Mouse (Mus musculus) G1E (cell line): ENCODE results near the gene Wbp11. TPM values are rescaled to one million over a fixed set of nuclear protein-coding genes. Genes with fewer than 3 reads are reported as not detected.

Source experiments
- ATAC-seq: 2 replicates; pipeline ENCODE4 v1.8.0; 2016; ENCODE audit warnings: mild to moderate bottlenecking; ENCODE audit not compliant: insufficient number of reproducible peaks, poor library complexity, low FRiP score, severe bottlenecking; ENCODE audit errors: extremely low read depth
- DNase-seq: peaks from one replicate; pipeline ENCODE4 v3.0.0; 2012; ENCODE audit warnings: low spot score
- H3K27me3 ChIP-seq: 2 replicates; pipeline ENCODE4 v1.6.1; 2012; ENCODE audit warnings: mild to moderate bottlenecking, low read length, inconsistent platforms; ENCODE audit not compliant: insufficient read depth
- H3K36me3 ChIP-seq: replicated peaks from 2 replicates; pipeline ENCODE3; 2012; ENCODE audit warnings: mild to moderate bottlenecking, inconsistent platforms
- H3K4me1 ChIP-seq: 2 replicates; pipeline ENCODE4 v1.6.1; 2012; ENCODE audit warnings: low read depth, low read length, inconsistent platforms, mixed read lengths; ENCODE audit not compliant: insufficient read depth
- H3K4me3 ChIP-seq: 2 replicates; pipeline ENCODE4 v1.5.1; 2012; ENCODE audit warnings: low read depth, mild to moderate bottlenecking, inconsistent platforms, low read length, moderate library complexity, mixed read lengths
- H3K9me3 ChIP-seq: replicated peaks from 2 replicates; pipeline ENCODE4 v1.6.1; 2012; ENCODE audit warnings: inconsistent platforms
- CTCF ChIP-seq: IDR thresholded peaks from 2 replicates; pipeline ENCODE4 v1.5.1; 2012; ENCODE audit warnings: low read depth, low read length, inconsistent platforms, mixed read lengths
- GATA1 ChIP-seq: IDR thresholded peaks from 2 replicates; pipeline ENCODE4 v1.6.1; 2012; ENCODE audit warnings: borderline replicate concordance, low read length, inconsistent platforms, mixed read lengths
- GATA2 ChIP-seq: IDR thresholded peaks from 2 replicates; pipeline ENCODE4 v1.6.1; 2012; ENCODE audit warnings: low read depth, low read length, inconsistent platforms, borderline replicate concordance
- POLR2AphosphoS5 ChIP-seq: IDR thresholded peaks from 2 replicates; pipeline ENCODE4 v1.6.1; 2012; ENCODE audit warnings: low read depth, low read length, inconsistent platforms; ENCODE audit not compliant: insufficient replicate concordance
- TAL1 ChIP-seq: conservative IDR thresholded peaks from 2 replicates; pipeline ENCODE4 v1.6.1; 2012; ENCODE audit warnings: low read depth, low read length, inconsistent platforms, mixed read lengths
- polyA plus RNA-seq: library from polyadenylated mRNA; stranded (reverse); fragments of >175 nt; gene quantifications from 2 replicates; pipeline ENCODE4 v1.2.3, GENCODE M21; 2012
- total RNA-seq, 2 experiments: library from RNA; stranded (forward) in 1 of 2; stranded (reverse) in 1 of 2; fragments of 200-1000 nt in 1 of 2; fragments of >200 nt in 1 of 2; fragmentation: Nextera tagmentation in 1 of 2; gene quantifications; 2 replicates each; pipeline ENCODE4 v1.2.3; 2014 to 2017

Wbp11 gene
- total and polyA plus RNA-seq, 3 experiments, result 49.0 to 307 (median 202) TPM

DNA sequence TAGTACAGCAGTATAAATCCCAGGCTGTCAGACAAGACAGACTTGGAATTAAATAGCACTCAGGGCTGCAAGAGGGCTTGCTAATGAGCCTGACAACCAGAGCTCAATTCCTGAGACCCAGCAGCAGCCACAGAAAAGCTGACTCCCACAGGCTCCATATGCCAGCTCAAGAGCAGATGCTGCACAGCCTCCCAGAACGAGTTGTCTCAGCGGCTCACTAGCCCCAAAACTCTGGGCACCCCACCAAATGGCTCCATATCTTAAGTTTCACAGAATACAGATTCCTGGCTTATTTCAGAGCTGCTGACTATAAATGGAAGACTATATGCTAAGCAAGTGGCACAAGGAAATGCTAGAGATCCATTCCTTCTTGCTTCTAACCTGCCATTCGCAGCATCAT, 10.5 kb downstream of the Wbp11 start:
- TF ChIP-seq GATA1 (no peak), POLR2AphosphoS5 (no peak), GATA2 (no peak), TAL1 (no peak), CTCF (no peak)
- Histone ChIP-seq H3K9me3 (no peaks in the 10 kb centered on the region), H3K4me3 (no peak overlapping the region), H3K27me3 (no peaks in the 10 kb centered on the region), H3K36me3 (peaks cover 94% of the 10 kb centered on the region), H3K4me1 (peaks cover 51% of the 10 kb centered on the region)
- no peak for DNase-seq
- ATAC-seq, result no peak

DNA sequence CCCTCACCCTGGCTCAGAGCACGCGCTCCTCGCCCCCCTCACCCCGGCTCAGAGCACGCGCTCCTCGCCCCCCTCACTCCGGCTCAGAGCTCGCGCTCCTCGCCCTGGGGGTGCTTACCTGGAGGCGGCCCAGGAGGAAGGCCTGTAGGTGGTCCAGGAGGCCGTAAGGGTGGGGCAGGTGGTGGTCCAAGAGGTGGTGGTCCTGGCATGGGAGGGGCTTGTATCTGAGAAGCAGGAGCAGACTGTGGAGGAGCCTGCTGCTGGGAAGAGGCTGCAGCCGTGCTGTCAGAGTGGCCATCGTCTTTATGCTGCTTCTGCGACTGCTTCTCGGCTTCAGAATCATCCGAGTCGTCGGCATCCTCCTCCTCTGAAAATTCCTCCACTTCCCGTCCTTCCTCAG, 11.2 kb downstream of the Wbp11 start:
- DNase-seq (no peak), ATAC-seq (no peak)
- no peaks in the 10 kb centered on the region for H3K9me3 ChIP-seq
- peaks cover 44% of the 10 kb centered on the region for H3K4me1 ChIP-seq
- peaks cover 93% of the 10 kb centered on the region for H3K36me3 ChIP-seq
- H3K4me3 ChIP-seq, result no peak overlapping the region
- H3K27me3 ChIP-seq, result no peaks in the 10 kb centered on the region
- TF ChIP-seq CTCF (no peak), GATA2 (no peak), TAL1 (no peak), POLR2AphosphoS5 (no peak), GATA1 (no peak)

DNA sequence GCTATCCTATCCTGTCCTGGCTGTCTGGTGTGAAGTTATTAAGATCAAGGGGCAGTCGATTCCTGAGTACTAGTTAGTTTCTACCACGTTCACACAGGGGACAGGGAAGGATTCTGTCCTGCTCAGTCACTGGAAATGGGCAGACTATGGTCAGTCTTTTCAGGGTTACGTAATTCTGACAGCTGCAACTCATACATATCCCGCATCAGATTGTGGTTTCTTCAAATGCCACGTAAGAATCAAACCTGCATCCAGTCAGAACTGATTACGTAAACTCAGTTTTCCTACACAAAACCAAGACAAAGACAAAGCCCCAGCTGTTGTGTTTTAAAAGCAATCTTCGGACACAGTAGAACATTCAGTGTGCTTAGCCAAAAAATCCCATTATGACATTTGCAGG, 12.7 kb downstream of the Wbp11 start:
- ATAC-seq (no peak), DNase-seq (no peak)
- no peaks in the 10 kb centered on the region for H3K27me3 ChIP-seq
- TF ChIP-seq POLR2AphosphoS5, result no peak
- TF ChIP-seq CTCF, result no peak
- no peak for TF ChIP-seq GATA1
- no peak for TF ChIP-seq GATA2
- TF ChIP-seq TAL1, result no peak
- no peak overlapping the region for H3K4me3 ChIP-seq
- H3K4me1 ChIP-seq, result peaks cover 41% of the 10 kb centered on the region
- peaks cover 93% of the 10 kb centered on the region for H3K36me3 ChIP-seq
- no peaks in the 10 kb centered on the region for H3K9me3 ChIP-seq

DNA sequence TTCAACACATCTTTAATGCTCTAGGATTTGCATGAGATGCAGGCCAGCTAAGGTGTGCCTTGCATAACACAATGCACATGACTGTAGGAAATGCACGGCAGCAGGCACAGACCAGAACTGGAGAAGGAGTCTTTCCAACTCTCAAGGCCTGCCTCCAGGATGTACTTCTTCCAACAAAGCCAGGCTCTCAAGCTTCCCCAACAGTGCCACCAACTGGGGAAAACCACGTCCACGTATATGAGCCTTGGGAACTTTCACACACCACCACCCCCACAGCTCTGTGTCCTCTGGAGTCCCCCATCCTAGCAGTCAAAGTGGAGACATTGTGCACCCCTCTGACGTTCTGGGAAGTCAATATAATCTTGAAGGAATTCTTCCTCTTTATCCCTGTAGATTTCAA, 14.9 kb downstream of the Wbp11 start:
- Histone ChIP-seq H3K27me3 (no peaks in the 10 kb centered on the region), H3K4me3 (no peak overlapping the region), H3K36me3 (peaks cover 80% of the 10 kb centered on the region), H3K9me3 (no peaks in the 10 kb centered on the region), H3K4me1 (peaks cover 42% of the 10 kb centered on the region)
- DNase-seq (no peak), ATAC-seq (no peak)
- TF ChIP-seq GATA2 (no peak), TAL1 (no peak), POLR2AphosphoS5 (no peak), GATA1 (no peak), CTCF (no peak)

DNA sequence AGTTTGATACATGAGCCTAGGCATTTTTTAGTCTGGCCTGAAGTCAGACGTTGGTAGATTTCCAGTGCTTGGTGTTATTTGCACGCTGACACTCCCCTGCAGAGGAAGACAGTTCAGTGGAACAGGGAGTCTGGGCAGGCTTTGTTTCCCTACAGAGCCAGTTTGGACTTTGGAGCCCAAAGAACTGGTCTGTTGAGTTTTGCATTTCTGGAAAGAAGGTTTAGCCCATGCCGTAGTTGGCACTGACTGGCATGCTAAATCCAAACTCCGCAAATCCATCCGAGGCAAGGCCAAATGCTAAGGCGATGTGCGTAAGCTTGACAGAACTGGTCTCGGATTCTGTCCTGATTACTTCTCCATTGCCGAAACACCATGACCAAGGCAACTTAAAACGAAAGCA, 16.8 kb downstream of the Wbp11 start:
- peaks cover 63% of the 10 kb centered on the region for H3K36me3 ChIP-seq

DNA sequence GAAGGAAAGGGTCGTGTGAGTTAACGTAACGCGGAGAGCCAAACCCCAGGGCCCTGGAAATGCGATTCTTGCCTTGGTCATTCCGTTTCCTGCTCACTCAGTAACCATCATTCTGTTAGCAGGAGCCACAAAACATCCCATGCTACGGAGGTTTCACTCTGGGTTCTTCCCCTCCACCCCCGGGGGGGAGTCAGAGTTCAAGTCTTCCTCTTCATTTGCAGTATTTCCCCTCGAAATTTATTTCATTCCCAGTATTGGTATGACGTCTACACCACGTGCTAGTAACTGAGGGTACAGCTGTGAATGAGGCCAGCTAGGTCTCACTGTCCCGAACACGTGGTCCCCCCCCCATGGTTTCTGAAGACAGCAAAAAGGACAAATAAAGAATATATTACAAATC, 18.4 kb downstream of the Wbp11 start:
- TF ChIP-seq TAL1 (no peak), POLR2AphosphoS5 (no peak), GATA2 (no peak), CTCF (no peak), GATA1 (no peak)
- H3K9me3 ChIP-seq, result no peaks in the 10 kb centered on the region
- DNase-seq, result no peak

More for the DNA sequence above, 16.8 kb downstream of the Wbp11 start:
- TF ChIP-seq GATA2 (no peak), POLR2AphosphoS5 (0 out of 2 replicates have a peak, but pooled peaks have one; percentile 74)
- no peak overlapping the region for H3K4me3 ChIP-seq
- DNase-seq (no peak), ATAC-seq (no peak)
- no peaks in the 10 kb centered on the region for H3K27me3 ChIP-seq
- no peaks in the 10 kb centered on the region for H3K9me3 ChIP-seq
- H3K4me1 ChIP-seq, result peaks cover 51% of the 10 kb centered on the region

DNA sequence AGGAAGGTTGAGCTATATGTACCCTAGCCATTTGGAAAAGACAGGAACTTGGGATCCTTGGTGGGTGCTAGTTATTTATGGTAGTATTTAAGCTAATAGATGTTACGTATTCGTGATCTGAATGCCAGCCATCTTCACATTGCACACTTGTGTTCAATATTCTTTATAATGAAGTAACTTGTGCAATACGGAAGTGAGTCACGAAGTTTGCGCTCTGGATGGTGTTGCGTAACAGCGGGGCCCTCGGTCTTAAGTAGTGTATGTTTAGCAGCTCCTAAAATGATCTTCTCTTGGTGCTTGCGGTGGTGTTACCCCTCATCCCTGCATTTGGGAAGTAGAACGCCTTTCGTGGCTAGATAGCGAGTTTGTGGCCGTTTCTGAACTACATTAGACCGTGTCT, 19.0 kb downstream of the Wbp11 start:
- H3K4me1 ChIP-seq, result peaks cover 48% of the 10 kb centered on the region
- no peaks in the 10 kb centered on the region for H3K9me3 ChIP-seq
- TF ChIP-seq POLR2AphosphoS5, result no peak
- H3K4me3 ChIP-seq, result peak overlapping the region; percentile 81
- ATAC-seq, result peak; percentile 36
- no peaks in the 10 kb centered on the region for H3K27me3 ChIP-seq
- DNase-seq, result peak; percentile 48
- H3K36me3 ChIP-seq, result peaks cover 43% of the 10 kb centered on the region

More for the DNA sequence above, 18.4 kb downstream of the Wbp11 start:
- Histone ChIP-seq H3K36me3 (peaks cover 49% of the 10 kb centered on the region), H3K4me1 (peaks cover 52% of the 10 kb centered on the region), H3K4me3 (peak overlapping the region; percentile 81), H3K27me3 (no peaks in the 10 kb centered on the region)
- no peak for ATAC-seq
